11 mouse cellular contexts compared by ENCODE assay signal in the genomic region with DNA sequence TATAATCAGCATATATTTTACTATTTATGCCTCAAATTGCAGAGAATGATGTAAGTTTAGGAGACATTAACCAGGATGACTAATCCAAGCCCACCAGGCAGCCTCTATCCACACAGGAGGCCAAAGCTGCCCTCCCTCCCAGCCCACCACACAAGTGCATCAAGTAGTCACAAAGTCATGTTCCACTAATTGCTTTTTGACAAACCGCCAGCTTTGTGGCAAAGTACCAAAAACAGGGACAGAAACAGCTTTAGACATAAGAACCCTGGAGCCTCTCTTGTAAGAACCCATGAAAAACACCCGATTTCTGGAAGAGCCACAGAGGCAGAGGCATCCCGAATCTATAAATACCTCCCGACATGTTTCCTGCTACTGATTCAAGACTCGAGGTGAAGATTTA. TPM values are rescaled to one million over a fixed set of nuclear protein-coding genes. Genes with fewer than 3 reads are reported as not detected.
DNase-seq lines count a peak whose midpoint lies in the region; ATAC-seq and TF ChIP-seq lines count a peak whose summit lies in the region.
"Had no signal": no experiment of that assay in that cellular context is flagged by ENCODE, and none has a peak within 500 bp of the region (broad histone marks: within the 10 kb centered on the region; RNA-seq: fewer than 3 reads in every experiment).

No protein-coding gene starts in this region.

- H3K9ac ChIP-seq in hindbrain, embryonic 13.5 days, result no peak overlapping the region
- no peak overlapping the region for H3K9ac ChIP-seq in hindbrain, postnatal 0 days (replicated peaks; ENCODE audit: low read length)
- no peak overlapping the region for H3K9ac ChIP-seq in liver, postnatal 0 days (replicated peaks)
- H3K9ac ChIP-seq: liver, embryonic 14.5 days; midbrain, embryonic 12.5 days; neural tube, embryonic 15.5 days had no signal

- no peaks in the 10 kb centered on the region for H3K27me3 ChIP-seq in hindbrain, embryonic 10.5 days (ENCODE audit: insufficient read depth, poor library complexity, severe bottlenecking)
- H3K27me3 ChIP-seq in hindbrain, embryonic 13.5 days, result no peaks in the 10 kb centered on the region
- no peaks in the 10 kb centered on the region for H3K27me3 ChIP-seq in hindbrain, postnatal 0 days (ENCODE audit: insufficient read depth, low read length)
- H3K27me3 ChIP-seq in liver, postnatal 0 days (ENCODE audit: insufficient read depth, low read length), result no peaks in the 10 kb centered on the region
- H3K27me3 ChIP-seq: midbrain, embryonic 12.5 days; neural tube, embryonic 15.5 days had no signal

- TF ChIP-seq EP300 in liver, postnatal 0 days (IDR thresholded peaks at IDR 0.05; ENCODE audit: low read depth), result no peak

- peaks cover 32% of the 10 kb centered on the region for H3K4me1 ChIP-seq in hindbrain, embryonic 10.5 days (replicated peaks)
- peaks cover 10% of the 10 kb centered on the region for H3K4me1 ChIP-seq in hindbrain, embryonic 13.5 days (replicated peaks)
- H3K4me1 ChIP-seq in hindbrain, postnatal 0 days (ENCODE audit: insufficient read depth, low read length), result no peaks in the 10 kb centered on the region; the same call in 1 of the 2 replicates
- H3K4me1 ChIP-seq in liver, postnatal 0 days (ENCODE audit: insufficient read depth), result peaks cover 16% of the 10 kb centered on the region

- no peak for ATAC-seq in hindbrain, embryonic 13.5 days (ENCODE audit: low FRiP score)
- no peak for ATAC-seq in hindbrain, postnatal 0 days
- no peak for ATAC-seq in liver, postnatal 0 days

- no peak for DNase-seq in hindbrain, embryonic 10.5 days (ENCODE audit: low spot score)
- DNase-seq in lung, postnatal 10 days, result peak; percentile 66
- no peak for DNase-seq in lung, postnatal 36 days
- peak; percentile 81 for DNase-seq in hindbrain, postnatal 0 days (ENCODE audit: low spot score)
- DNase-seq in liver, postnatal 0 days, result no peak
- DNase-seq in urinary bladder, postnatal 4 days (ENCODE audit: low spot score in 2 of 2), result no peak

- peak overlapping the region; percentile 89; the same call in 1 of the 2 replicates for H3K27ac ChIP-seq in hindbrain, embryonic 10.5 days
- no peak overlapping the region for H3K27ac ChIP-seq in hindbrain, embryonic 13.5 days
- no peak overlapping the region for H3K27ac ChIP-seq in hindbrain, postnatal 0 days
- peak overlapping the region; percentile 76 for H3K27ac ChIP-seq in liver, postnatal 0 days (ENCODE audit: low read depth)
- H3K27ac ChIP-seq: liver, embryonic 14.5 days; midbrain, embryonic 12.5 days; neural tube, embryonic 15.5 days had no signal

- no peak overlapping the region for H3K4me2 ChIP-seq in hindbrain, embryonic 13.5 days
- H3K4me2 ChIP-seq in hindbrain, postnatal 0 days (ENCODE audit: low read depth, low read length), result no peak overlapping the region
- H3K4me2 ChIP-seq in liver, postnatal 0 days (ENCODE audit: low read depth, low read length), result no peak overlapping the region
- H3K4me2 ChIP-seq: midbrain, embryonic 12.5 days; neural tube, embryonic 15.5 days had no signal

- no peak for TF ChIP-seq CTCF in hindbrain, postnatal 0 days (IDR thresholded peaks at IDR 0.05; ENCODE audit: low read depth)
- no peak for TF ChIP-seq CTCF in liver, postnatal 0 days (IDR thresholded peaks at IDR 0.05; ENCODE audit: low read depth)

- WGBS in hindbrain, embryonic 10.5 days, result 89% methylated on average over 5 of the region's 5 CpGs
- WGBS in hindbrain, embryonic 13.5 days, result 72% methylated on average over 5 of the region's 5 CpGs
- WGBS in hindbrain, postnatal 0 days, result 43% methylated on average over 5 of the region's 5 CpGs
- WGBS in liver, postnatal 0 days (ENCODE audit: insufficient replicate concordance), result 38% methylated on average over 5 of the region's 5 CpGs

- peaks cover 11% of the 10 kb centered on the region for H3K9me3 ChIP-seq in hindbrain, embryonic 10.5 days
- peaks cover 7% of the 10 kb centered on the region; the same call in 1 of the 2 replicates for H3K9me3 ChIP-seq in hindbrain, embryonic 13.5 days
- no peaks in the 10 kb centered on the region for H3K9me3 ChIP-seq in hindbrain, postnatal 0 days (ENCODE audit: low read length)
- H3K9me3 ChIP-seq in liver, postnatal 0 days (ENCODE audit: low read length), result no peaks in the 10 kb centered on the region
- H3K9me3 ChIP-seq: midbrain, embryonic 12.5 days had no signal

- no peak overlapping the region for H3K4me3 ChIP-seq in hindbrain, embryonic 10.5 days
- H3K4me3 ChIP-seq in hindbrain, embryonic 13.5 days, result no peak overlapping the region
- H3K4me3 ChIP-seq in hindbrain, postnatal 0 days (ENCODE audit: low read length), result no peak overlapping the region
- no peak overlapping the region for H3K4me3 ChIP-seq in liver, postnatal 0 days (ENCODE audit: low read depth, low read length)
- H3K4me3 ChIP-seq: midbrain, embryonic 12.5 days; neural tube, embryonic 15.5 days had no signal

- H3K36me3 ChIP-seq in hindbrain, embryonic 10.5 days, result no peaks in the 10 kb centered on the region
- no peaks in the 10 kb centered on the region for H3K36me3 ChIP-seq in hindbrain, embryonic 13.5 days
- H3K36me3 ChIP-seq in hindbrain, postnatal 0 days (ENCODE audit: insufficient read depth, low read length), result no peaks in the 10 kb centered on the region
- H3K36me3 ChIP-seq in liver, postnatal 0 days (replicated peaks; ENCODE audit: insufficient read depth, low read length), result no peaks in the 10 kb centered on the region
- H3K36me3 ChIP-seq: midbrain, embryonic 12.5 days; neural tube, embryonic 15.5 days had no signal

RNA-seq across cellular contexts. Expression of a gene that starts 8.9 kb away (rescaled TPM):
- polyA plus RNA-seq in hindbrain, embryonic 10.5 days (2016; fragmentation: Nextera tagmentation; extraction: Ambion mirVana), result 18.7 and 30.4 TPM in 2 replicates
- 32.8 and 34.9 TPM in 2 replicates for polyA plus RNA-seq in hindbrain, embryonic 13.5 days (2015; fragmentation: Nextera tagmentation; extraction: Ambion mirVana)
- 58.9 and 94.0 TPM in 2 replicates for total RNA-seq in hindbrain, postnatal 0 days (2014; rRNA removed)
- 32.4 and 37.6 TPM in 2 replicates for polyA plus RNA-seq in hindbrain, postnatal 0 days (2015; fragmentation: Nextera tagmentation; extraction: Ambion mirVana)
- polyA plus RNA-seq in liver, postnatal 0 days (2015; fragmentation: Nextera tagmentation; extraction: Ambion mirVana), result 1.6 and 2.0 TPM in 2 replicates
- total RNA-seq: heart, adult 18-20 months had no signal

RNA-seq across cellular contexts. Expression of a gene that starts 38.7 kb away (rescaled TPM):
- polyA plus RNA-seq in hindbrain, embryonic 10.5 days (2016; fragmentation: Nextera tagmentation; extraction: Ambion mirVana), result 32.1 and 40.3 TPM in 2 replicates
- polyA plus RNA-seq in hindbrain, embryonic 13.5 days (2015; fragmentation: Nextera tagmentation; extraction: Ambion mirVana), result 33.4 and 35.6 TPM in 2 replicates
- total RNA-seq in hindbrain, postnatal 0 days (2014; rRNA removed), result 59.9 and 63.8 TPM in 2 replicates
- 30.6 and 31.3 TPM in 2 replicates for polyA plus RNA-seq in hindbrain, postnatal 0 days (2015; fragmentation: Nextera tagmentation; extraction: Ambion mirVana)
- 6.5 and 7.1 TPM in 2 replicates for polyA plus RNA-seq in liver, postnatal 0 days (2015; fragmentation: Nextera tagmentation; extraction: Ambion mirVana)

RNA-seq across cellular contexts. Expression of a gene that starts 39.6 kb away (rescaled TPM):
- 21.5 and 25.3 TPM in 2 replicates for polyA plus RNA-seq in hindbrain, embryonic 10.5 days (2016; fragmentation: Nextera tagmentation; extraction: Ambion mirVana)
- 32.2 and 34.2 TPM in 2 replicates for polyA plus RNA-seq in hindbrain, embryonic 13.5 days (2015; fragmentation: Nextera tagmentation; extraction: Ambion mirVana)
- total RNA-seq in hindbrain, postnatal 0 days (2014; rRNA removed), result 63.3 and 67.9 TPM in 2 replicates
- polyA plus RNA-seq in hindbrain, postnatal 0 days (2015; fragmentation: Nextera tagmentation; extraction: Ambion mirVana), result 35.0 and 35.6 TPM in 2 replicates
- 10.2 and 10.9 TPM in 2 replicates for polyA plus RNA-seq in liver, postnatal 0 days (2015; fragmentation: Nextera tagmentation; extraction: Ambion mirVana)

Comparison
In these comparisons a context has a peak if more than half of its experiments do, and no peak if none do; other contexts are left out.
1. DNase-seq: peak in lung, postnatal 10 days (single experiment) and hindbrain, postnatal 0 days (single experiment); none in hindbrain, embryonic 10.5 days (single experiment), lung, postnatal 36 days (single experiment), liver, postnatal 0 days (single experiment) and urinary bladder, postnatal 4 days (0 of 2).
2. H3K27ac ChIP-seq: peak in hindbrain, embryonic 10.5 days (single experiment) and liver, postnatal 0 days (single experiment); none in hindbrain, embryonic 13.5 days (single experiment) and hindbrain, postnatal 0 days (single experiment).